Mouse (Mus musculus) heart, adult 2 months (tissue): Measurements from ENCODE around the gene Kcnmb2.

Source experiments
- CTCF ChIP-seq: fragments of 200-600 bp; IDR thresholded peaks from 2 replicates; pipeline ENCODE4 v1.8.1; 2022; ENCODE audit warnings: antibody characterized with exemption, mild to moderate bottlenecking, moderate library complexity
- EP300 ChIP-seq: fragments of 200-500 bp; IDR thresholded peaks from 2 replicates; pipeline ENCODE4 v1.6.1; 2011; ENCODE audit warnings: low read depth, low read length, control low read depth; ENCODE audit not compliant: insufficient read depth

DNA sequence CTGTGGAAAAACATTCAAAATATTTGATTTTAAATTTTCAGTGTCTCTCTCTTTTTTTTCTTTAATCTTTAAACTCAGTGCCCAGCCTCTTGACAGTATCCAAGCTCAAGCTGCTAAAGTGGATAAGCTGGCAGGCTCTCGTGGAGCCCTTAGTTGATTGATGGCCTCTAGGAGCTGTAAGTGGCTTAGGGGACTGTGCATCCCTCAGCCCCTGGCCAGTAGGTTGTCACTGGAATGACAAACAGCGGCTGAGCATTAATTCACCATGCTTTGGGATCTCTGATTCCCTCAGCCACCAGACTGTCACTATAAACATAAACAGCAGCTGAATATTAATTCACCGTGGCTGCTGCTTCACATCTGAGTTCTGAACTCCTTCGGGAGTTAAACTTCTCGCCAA is 287.6 kb downstream of the Kcnmb2 start:
- no peak for TF ChIP-seq CTCF
- TF ChIP-seq EP300: no peak
